Comparison of ENCODE assay signal across 10 mouse cellular contexts in the genomic region with DNA sequence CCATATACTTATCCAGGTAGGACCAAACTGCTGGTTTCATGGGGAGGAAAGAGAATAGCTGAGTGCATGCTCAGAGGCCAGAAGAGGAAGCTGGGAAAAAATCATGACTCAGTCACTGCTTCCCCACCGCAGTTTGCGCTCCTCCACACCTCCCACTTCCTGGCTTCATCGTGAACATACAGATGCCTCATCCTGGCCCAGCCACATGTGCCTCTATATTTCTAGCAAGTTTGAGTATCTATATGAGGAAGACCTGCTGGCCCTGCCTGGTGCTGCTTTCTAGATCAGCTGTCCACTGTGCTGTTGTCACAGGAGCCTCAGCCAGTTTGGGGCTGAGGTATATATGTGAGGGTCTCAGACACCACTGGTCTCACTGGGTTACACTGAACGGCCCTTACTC.
DNase-seq lines count a peak whose midpoint lies in the region; TF ChIP-seq lines count a peak whose summit lies in the region.
"Had no signal": no experiment of that assay in that cellular context is flagged by ENCODE, and none has a peak within 500 bp of the region (broad histone marks: within the 10 kb centered on the region; RNA-seq: fewer than 3 reads in every experiment).

No protein-coding gene starts in this region.

- peak; percentile 67 to 81 for DNase-seq in left cerebral cortex, adult 18-20 months (ENCODE audit: low spot score in 2 of 2)
- DNase-seq in left cerebral cortex, postnatal 4 days: no peak
- peak; percentile 73 for DNase-seq in induced T-regulatory cell, adult 2 months (ENCODE audit: low read depth)
- DNase-seq in right cerebral cortex, postnatal 10 days (ENCODE audit: low spot score in 2 of 2): peak; percentile 45 to 63
- no peak for DNase-seq in spleen, adult 12 weeks (ENCODE audit: low spot score)
- no peak for DNase-seq in cerebellum, adult 8-10 months
- DNase-seq: gastrocnemius, postnatal 10 days; kidney, postnatal 4 days had no signal

- H3K27ac ChIP-seq in bone marrow macrophage, adult 2 months (ENCODE audit: insufficient read depth, low read depth, low read length): peak overlapping the region; percentile 94

- peaks cover 61% of the 10 kb centered on the region for H3K4me1 ChIP-seq in bone marrow macrophage, adult 2 months (ENCODE audit: control insufficient read depth, insufficient read depth, low read length)

- TF ChIP-seq POLR2A in bone marrow macrophage, adult 2 months (IDR thresholded peaks at IDR 0.05; ENCODE audit: borderline replicate concordance, low read depth, low read length): no peak

- TF ChIP-seq CTCF in bone marrow macrophage, adult 2 months (IDR thresholded peaks at IDR 0.05; ENCODE audit: low read depth, low read length): no peak

- no peak overlapping the region for H3K4me3 ChIP-seq in bone marrow macrophage, adult 2 months (ENCODE audit: insufficient read depth, low read length)
- H3K4me3 ChIP-seq: megakaryocyte, embryonic 14.5 days had no signal

- intact Hi-C loops in left cerebral cortex, postnatal 4 days (cut with DNase I): no loop called here

Comparison
In these comparisons a context has a peak if more than half of its experiments do, and no peak if none do; other contexts are left out.
1. DNase-seq: peak in left cerebral cortex, adult 18-20 months (2 of 2), induced T-regulatory cell, adult 2 months (single experiment) and right cerebral cortex, postnatal 10 days (2 of 2); none in left cerebral cortex, postnatal 4 days (single experiment), spleen, adult 12 weeks (single experiment) and cerebellum, adult 8-10 months (single experiment).